Mouse (Mus musculus) cortical plate, adult 2 months (tissue): ENCODE results near the gene Fam131a. TPM values are rescaled to one million over a fixed set of nuclear protein-coding genes. Genes with fewer than 3 reads are reported as not detected.

Experiments
- H3K27ac ChIP-seq: fragments of 200-500 bp; 2 replicates; pipeline ENCODE4 v1.5.1; 2012; ENCODE audit warnings: low read length, control low read depth, inconsistent platforms; ENCODE audit not compliant: insufficient read depth
- H3K4me1 ChIP-seq: fragments of 200-500 bp; 2 replicates; pipeline ENCODE4 v1.6.1; 2011; ENCODE audit warnings: low read length; ENCODE audit not compliant: control insufficient read depth, insufficient read depth
- H3K4me3 ChIP-seq: fragments of 200-500 bp; 2 replicates; pipeline ENCODE4 v1.5.1; 2011; ENCODE audit warnings: mild to moderate bottlenecking, low read length, control low read depth; ENCODE audit not compliant: insufficient read depth
- CTCF ChIP-seq: fragments of 200-500 bp; IDR thresholded peaks from 2 replicates; pipeline ENCODE4 v1.5.1; 2011; ENCODE audit warnings: mild to moderate bottlenecking, control low read depth, low read length; ENCODE audit not compliant: insufficient read depth; ENCODE audit errors: extremely low read depth
- POLR2A ChIP-seq: fragments of 200-500 bp; IDR thresholded peaks from 2 replicates; pipeline ENCODE4 v1.6.1; 2011; ENCODE audit warnings: mild to moderate bottlenecking, low read length, control low read depth; ENCODE audit not compliant: insufficient read depth; ENCODE audit errors: extremely low read depth
- polyA plus RNA-seq: library from polyadenylated mRNA; depleted of rRNA; stranded (reverse); fragments of >200 nt; gene quantifications from 2 replicates; pipeline ENCODE4 v1.2.3, GENCODE M21; 2012; rRNA removed

The Fam131a gene
- polyA plus RNA-seq, 1 experiment, result 316 TPM

GRCm38 (mm10) chr16:20735651-20736050 lies 42.6 kb downstream of the Fam131a start:
- no peak overlapping the region for H3K4me3 ChIP-seq
- no peaks in the 10 kb centered on the region for H3K4me1 ChIP-seq
- H3K27ac ChIP-seq, result no peak overlapping the region
- no peak for TF ChIP-seq CTCF
- TF ChIP-seq POLR2A, result no peak

- no peak overlapping the region for H3K27ac ChIP-seq
- TF ChIP-seq POLR2A (no peak), CTCF (no peak)
Observed at GRCm38 (mm10) chr16:20736168-20736567, 43.1 kb downstream of the Fam131a start.

DNA sequence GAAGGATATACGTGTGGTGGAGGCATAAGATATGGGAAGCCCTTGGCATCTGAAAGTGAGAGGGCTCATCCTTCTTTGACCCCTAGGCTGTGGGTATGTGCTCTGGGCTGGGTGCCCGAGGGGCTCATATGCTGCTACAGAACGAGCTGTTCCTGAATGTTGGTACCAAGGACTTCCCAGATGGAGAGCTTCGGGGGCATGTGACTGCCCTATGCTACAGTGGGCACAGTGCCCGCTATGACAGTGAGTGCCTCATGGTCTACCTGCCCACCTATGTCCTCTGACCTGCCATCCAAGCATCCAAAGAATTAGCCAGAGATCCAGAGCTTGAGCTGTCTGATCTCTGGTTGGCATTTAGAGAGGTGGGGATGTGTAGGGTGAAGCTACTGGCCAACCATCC lies 43.8 kb downstream of the Fam131a start:
- no peak for TF ChIP-seq CTCF
- no peak for TF ChIP-seq POLR2A
- no peaks in the 10 kb centered on the region for H3K4me1 ChIP-seq
- no peak overlapping the region for H3K4me3 ChIP-seq
- H3K27ac ChIP-seq, result no peak overlapping the region

More at GRCm38 (mm10) chr16:20736168-20736567, 43.1 kb downstream of the Fam131a start:
- no peaks in the 10 kb centered on the region for H3K4me1 ChIP-seq
- H3K4me3 ChIP-seq, result no peak overlapping the region

DNA sequence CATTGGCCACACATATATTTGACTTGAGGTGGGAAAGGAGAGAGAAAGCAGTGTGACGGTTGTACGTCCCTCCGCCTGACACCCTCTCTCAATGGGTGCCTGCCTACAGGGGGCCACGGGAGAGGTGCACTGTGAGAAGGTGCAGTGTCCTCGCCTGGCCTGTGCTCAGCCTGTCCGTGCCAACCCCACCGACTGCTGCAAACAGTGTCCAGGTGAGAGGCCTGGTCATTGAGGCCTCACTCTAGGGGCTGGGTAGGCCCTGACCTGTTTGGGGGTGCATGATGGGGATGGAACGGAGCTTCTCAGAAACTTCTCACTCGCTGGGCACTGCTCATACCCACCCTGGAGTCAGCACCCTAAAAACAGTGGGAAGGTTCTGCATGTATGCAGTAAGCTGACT lies 46.8 kb downstream of the Fam131a start:
- H3K4me3 ChIP-seq, result no peak overlapping the region
- TF ChIP-seq CTCF (no peak), POLR2A (no peak)
- no peaks in the 10 kb centered on the region for H3K4me1 ChIP-seq
- H3K27ac ChIP-seq, result no peak overlapping the region

- no peak overlapping the region for H3K4me3 ChIP-seq
- no peak for TF ChIP-seq POLR2A
- TF ChIP-seq CTCF, result no peak
- H3K27ac ChIP-seq, result no peak overlapping the region
- H3K4me1 ChIP-seq, result peaks cover 4% of the 10 kb centered on the region
Observed at GRCm38 (mm10) chr16:20746641-20747040, 53.6 kb downstream of the Fam131a start.

DNA sequence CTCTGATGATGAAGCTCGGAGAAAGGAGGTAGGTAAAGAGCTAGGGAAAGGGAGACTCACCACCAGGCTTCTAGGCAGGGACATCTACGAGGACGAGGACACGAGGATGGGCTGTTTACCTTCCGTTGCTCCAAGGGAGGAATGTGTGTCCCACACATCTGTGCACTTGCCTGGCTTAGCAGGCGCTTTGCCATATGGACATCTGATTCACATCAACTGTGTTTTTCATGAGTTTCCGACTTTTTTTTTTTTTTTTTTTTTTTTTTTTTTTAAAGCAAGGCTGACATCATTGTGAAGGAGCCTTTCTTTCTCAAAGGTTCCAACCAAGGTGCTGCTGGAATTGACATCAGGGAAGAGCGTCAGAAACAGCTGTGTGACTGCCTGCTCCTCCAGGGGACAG lies 57.5 kb downstream of the Fam131a start:
- no peak overlapping the region for H3K4me3 ChIP-seq
- TF ChIP-seq CTCF (no peak), POLR2A (no peak)
- peaks cover 4% of the 10 kb centered on the region for H3K4me1 ChIP-seq
- no peak overlapping the region for H3K27ac ChIP-seq

Other genes starting within 250 kb of the Fam131a start
- 49.1 and 50.4 TPM in 2 replicates for gene Eif2b5, start 194.4 kb upstream of the Fam131a start, polyA plus RNA-seq
- gene Dvl3, start 176.3 kb upstream of the Fam131a start, polyA plus RNA-seq, result 41.7 and 42.5 TPM in 2 replicates
- 1,329 and 1,383 TPM in 2 replicates for gene Ap2m1, start 157.8 kb upstream of the Fam131a start, polyA plus RNA-seq
- gene Abcf3, start 144.7 kb upstream of the Fam131a start, polyA plus RNA-seq, result 78.5 and 83.5 TPM in 2 replicates
- 102 and 119 TPM in 2 replicates for gene Vwa5b2, start 103.8 kb upstream of the Fam131a start, polyA plus RNA-seq
- 2.5 and 3.1 TPM in 2 replicates for gene Eef1akmt4, start 81.6 kb upstream of the Fam131a start, polyA plus RNA-seq
- gene Gm49333, start 81.6 kb upstream of the Fam131a start, polyA plus RNA-seq, result not detected in 2 replicates
- 16.4 and 18.3 TPM in 2 replicates for gene Alg3, start 81.5 kb upstream of the Fam131a start, polyA plus RNA-seq
- gene Camk2n2, start 72.0 kb upstream of the Fam131a start, polyA plus RNA-seq, result 188 and 191 TPM in 2 replicates
- 25.4 and 28.3 TPM in 2 replicates for gene Ece2, start 63.4 kb upstream of the Fam131a start, polyA plus RNA-seq
- 173 TPM in 2 replicates for gene Psmd2, start 41.6 kb upstream of the Fam131a start, polyA plus RNA-seq
- gene Eif4g1, start 24.9 kb upstream of the Fam131a start, polyA plus RNA-seq, result 157 and 158 TPM in 2 replicates
- 52.5 and 53.1 TPM in 2 replicates for gene Polr2h, start 24.4 kb downstream of the Fam131a start, polyA plus RNA-seq
- 122 and 132 TPM in 2 replicates for gene Clcn2, start 24.5 kb downstream of the Fam131a start, polyA plus RNA-seq
- gene Chrd, start 39.9 kb downstream of the Fam131a start, polyA plus RNA-seq, result 71.8 and 94.6 TPM in 2 replicates
- gene Thpo, start 41.3 kb downstream of the Fam131a start, polyA plus RNA-seq, result 20.6 and 27.1 TPM in 2 replicates